Mouse (Mus musculus): Measurements from ENCODE around the gene Hoxd13. TPM values are rescaled to one million over a fixed set of nuclear protein-coding genes. Genes with fewer than 3 reads are reported as not detected.
A peak's percentile ranks its signal among the peaks of the same experiment; 100 is the strongest.

Hoxd13 gene
- total and polyA plus RNA-seq, 2 experiments from 2014 or later, result not detected

GRCm38 (mm10) chr2:74670632-74671188, 2.6 kb downstream of the Hoxd13 start:
- no peak overlapping the region for H3K27ac ChIP-seq (ENCODE audit: low read depth, low read length)
- H3K36me3 ChIP-seq (ENCODE audit: insufficient read depth), result no peaks in the 10 kb centered on the region
- H3K4me2 ChIP-seq (ENCODE audit: low read depth), result no peak overlapping the region
- DNase-seq, result no peak
- WGBS, result 4% methylated on average over 3 of the region's 3 CpGs
- H3K4me3 ChIP-seq (ENCODE audit: low read depth, low read length), result no peak overlapping the region
- no peak for TF ChIP-seq CTCF (IDR thresholded peaks at IDR 0.05; ENCODE audit: low read depth)
- no peaks in the 10 kb centered on the region for H3K9me3 ChIP-seq (ENCODE audit: low read length)
- peaks cover 96% of the 10 kb centered on the region for H3K27me3 ChIP-seq (ENCODE audit: insufficient read depth, low read length)
- ATAC-seq, result no peak
- H3K9ac ChIP-seq, result no peak overlapping the region
- no peaks in the 10 kb centered on the region for H3K4me1 ChIP-seq (ENCODE audit: insufficient read depth)

GRCm38 (mm10) chr2:74671847-74672246, 3.7 kb downstream of the Hoxd13 start:
- DNase-seq (no peak), ATAC-seq (no peak)
- Histone ChIP-seq H3K27ac (ENCODE audit: low read depth, low read length) (no peak overlapping the region), H3K27me3 (ENCODE audit: insufficient read depth, low read length) (peaks cover 97% of the 10 kb centered on the region), H3K36me3 (ENCODE audit: insufficient read depth) (no peaks in the 10 kb centered on the region), H3K4me3 (ENCODE audit: low read depth, low read length) (no peak overlapping the region), H3K4me1 (ENCODE audit: insufficient read depth) (no peaks in the 10 kb centered on the region), H3K9me3 (ENCODE audit: low read length) (no peaks in the 10 kb centered on the region), H3K4me2 (ENCODE audit: low read depth) (no peak overlapping the region), H3K9ac (no peak overlapping the region)
- WGBS, result 9% methylated on average over 5 of the region's 5 CpGs
- TF ChIP-seq CTCF (IDR thresholded peaks at IDR 0.05; ENCODE audit: low read depth), result no peak

DNA sequence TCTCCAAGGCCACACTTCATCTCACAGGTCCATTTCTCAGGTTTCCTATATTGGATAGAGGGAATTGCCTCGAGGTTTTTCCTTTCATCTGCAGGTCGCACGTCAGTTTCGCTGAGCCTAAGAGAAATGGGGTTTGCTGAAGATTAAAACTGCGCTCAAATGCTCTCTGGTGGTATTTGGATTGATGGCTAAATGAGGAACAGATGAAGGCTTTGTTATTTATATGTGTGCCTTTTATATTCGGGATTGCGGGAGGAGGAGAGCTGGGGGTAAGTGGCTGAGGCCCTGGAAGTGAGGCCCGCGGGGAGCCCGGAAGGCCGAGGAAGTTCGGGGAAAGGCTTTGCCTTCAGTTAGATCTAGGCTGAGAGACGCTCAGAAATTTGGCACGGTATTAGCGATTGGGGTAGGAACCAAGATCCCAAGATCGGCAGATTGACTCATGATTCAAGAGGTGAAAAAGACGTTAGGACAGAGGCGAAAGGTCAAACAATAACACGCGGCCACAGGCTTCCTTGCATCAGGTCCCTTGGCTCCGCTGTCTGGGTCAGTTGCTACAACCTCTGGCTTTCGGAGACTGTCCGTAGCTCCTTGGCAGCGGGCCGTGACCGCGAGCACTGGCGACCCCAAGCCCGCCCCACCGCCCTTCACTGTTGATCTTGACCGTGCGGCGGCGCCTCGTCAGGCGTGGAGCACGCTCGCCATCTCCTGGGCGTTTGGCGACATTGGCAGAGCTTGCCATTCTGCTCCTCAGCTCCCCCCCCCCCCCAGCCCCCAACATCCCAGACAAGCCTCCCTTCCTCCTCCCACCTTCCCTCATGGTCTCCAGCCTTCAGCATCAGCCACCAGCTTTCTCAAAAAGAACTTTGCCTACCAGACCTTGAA, 4.6 kb downstream of the Hoxd13 start:
- DNase-seq (no peak), ATAC-seq (peak; percentile 65; the same call in 1 of the 2 replicates)
- Histone ChIP-seq H3K4me1 (ENCODE audit: insufficient read depth) (no peaks in the 10 kb centered on the region), H3K4me2 (ENCODE audit: low read depth) (peak overlapping the region; percentile 38; the same call in 1 of the 2 replicates), H3K9me3 (ENCODE audit: low read length) (no peaks in the 10 kb centered on the region), H3K36me3 (ENCODE audit: insufficient read depth) (no peaks in the 10 kb centered on the region), H3K27me3 (ENCODE audit: insufficient read depth, low read length) (peaks cover 97% of the 10 kb centered on the region), H3K4me3 (ENCODE audit: low read depth, low read length) (peak overlapping the region; percentile 23), H3K9ac (no peak overlapping the region), H3K27ac (ENCODE audit: low read depth, low read length) (no peak overlapping the region)
- 6% methylated on average over 40 of the region's 40 CpGs for WGBS
- TF ChIP-seq CTCF (IDR thresholded peaks at IDR 0.05; ENCODE audit: low read depth), result peak; percentile 80

GRCm38 (mm10) chr2:74673835-74674425, 5.8 kb downstream of the Hoxd13 start:
- TF ChIP-seq CTCF (IDR thresholded peaks at IDR 0.05; ENCODE audit: low read depth), result no peak
- no peaks in the 10 kb centered on the region for H3K9me3 ChIP-seq (ENCODE audit: low read length)
- no peak overlapping the region for H3K4me2 ChIP-seq (ENCODE audit: low read depth)
- no peaks in the 10 kb centered on the region for H3K4me1 ChIP-seq (ENCODE audit: insufficient read depth)
- no peak overlapping the region for H3K9ac ChIP-seq
- no peak overlapping the region for H3K27ac ChIP-seq (ENCODE audit: low read depth, low read length)
- 2% methylated on average over 24 of the region's 24 CpGs for WGBS
- no peak for ATAC-seq
- H3K4me3 ChIP-seq (ENCODE audit: low read depth, low read length), result no peak overlapping the region
- peaks cover 96% of the 10 kb centered on the region for H3K27me3 ChIP-seq (ENCODE audit: insufficient read depth, low read length)
- DNase-seq, result no peak
- H3K36me3 ChIP-seq (ENCODE audit: insufficient read depth), result no peaks in the 10 kb centered on the region

- no peak for TF ChIP-seq CTCF (IDR thresholded peaks at IDR 0.05; ENCODE audit: low read depth)
- no peaks in the 10 kb centered on the region for H3K36me3 ChIP-seq (ENCODE audit: insufficient read depth)
- ATAC-seq (no peak), DNase-seq (no peak)
- no peak within 1 kb of the TSS for H3K9ac ChIP-seq
- H3K27me3 ChIP-seq (ENCODE audit: insufficient read depth, low read length), result peaks cover 97% of the 10 kb centered on the region
- no peak within 1 kb of the TSS for H3K27ac ChIP-seq (ENCODE audit: low read depth, low read length)
- no peaks in the 10 kb centered on the region for H3K9me3 ChIP-seq (ENCODE audit: low read length)
- 2% methylated on average over 47 of the region's 47 CpGs for WGBS
- H3K4me3 ChIP-seq (ENCODE audit: low read depth, low read length), result no peak within 1 kb of the TSS
- no peaks in the 10 kb centered on the region for H3K4me1 ChIP-seq (ENCODE audit: insufficient read depth)
- no peak within 1 kb of the TSS for H3K4me2 ChIP-seq (ENCODE audit: low read depth)
These were observed 7.0 kb downstream of the Hoxd13 start, which contains the start of gene Hoxd12 for GRCm38 (mm10) chr2:74674881-74675665. Hoxd12 (plus strand) TSS chr2:74675013.

- Histone ChIP-seq H3K4me1 (ENCODE audit: insufficient read depth) (no peaks in the 10 kb centered on the region), H3K9ac (no peak overlapping the region), H3K4me3 (ENCODE audit: low read depth, low read length) (no peak overlapping the region), H3K27me3 (ENCODE audit: insufficient read depth, low read length) (peaks cover 98% of the 10 kb centered on the region), H3K4me2 (ENCODE audit: low read depth) (no peak overlapping the region), H3K27ac (ENCODE audit: low read depth, low read length) (no peak overlapping the region), H3K36me3 (ENCODE audit: insufficient read depth) (no peaks in the 10 kb centered on the region), H3K9me3 (ENCODE audit: low read length) (no peaks in the 10 kb centered on the region)
- no peak for TF ChIP-seq CTCF (IDR thresholded peaks at IDR 0.05; ENCODE audit: low read depth)
- no peak for DNase-seq
- no peak for ATAC-seq
- 6% methylated on average over 22 of the region's 24 CpGs for WGBS
These were observed 7.7 kb downstream of the Hoxd13 start for GRCm38 (mm10) chr2:74675666-74676282.
